Mouse (Mus musculus) MEL (cell line): ENCODE results near the gene Hist1h2bc.

Experiments used
- CTCF ChIP-seq, 3 experiments: IDR thresholded peaks in 2 of 3; conservative IDR thresholded peaks in 1 of 3; 2 replicates each; pipeline ENCODE4 v1.5.1; 2011 to 2012; ENCODE audit warnings: low read length in 3 of 3, low read depth in 2 of 3, mild to moderate bottlenecking in 2 of 3, improper control_type of control experiment in 1 of 3, inconsistent platforms in 1 of 3, mixed read lengths in 1 of 3, moderate library complexity in 1 of 3; ENCODE audit not compliant: control insufficient read depth in 1 of 3, insufficient read depth in 1 of 3, poor library complexity in 1 of 3, severe bottlenecking in 1 of 3
- EP300 ChIP-seq, 2 experiments: IDR thresholded peaks; 2 replicates each; pipeline ENCODE4 v1.6.1; 2011; ENCODE audit warnings: improper control_type of control experiment in 2 of 2, low read length in 2 of 2, low read depth in 1 of 2, mild to moderate bottlenecking in 1 of 2
- GABPA ChIP-seq: IDR thresholded peaks from 2 replicates; pipeline ENCODE4 v1.6.1; 2012; ENCODE audit warnings: low read depth, mild to moderate bottlenecking, inconsistent platforms, low read length, improper control_type of control experiment, moderate library complexity
- MYC ChIP-seq: IDR thresholded peaks from 2 replicates; pipeline ENCODE4 v1.6.1; 2011; ENCODE audit warnings: low read depth, mild to moderate bottlenecking, low read length, improper control_type of control experiment, moderate library complexity
- POLR2AphosphoS5 ChIP-seq: IDR thresholded peaks from 2 replicates; pipeline ENCODE4 v1.6.1; 2012; ENCODE audit warnings: low read depth, borderline replicate concordance, mild to moderate bottlenecking, inconsistent platforms, low read length, moderate library complexity, mixed read lengths
- SIN3A ChIP-seq: IDR thresholded peaks from 2 replicates; pipeline ENCODE4 v1.6.1; 2012; ENCODE audit warnings: low read length, improper control_type of control experiment, inconsistent platforms
- TCF12 ChIP-seq: IDR thresholded peaks from 2 replicates; pipeline ENCODE4 v1.6.1; 2014; ENCODE audit warnings: low read depth, mild to moderate bottlenecking, inconsistent platforms, low read length, improper control_type of control experiment, moderate library complexity
- UBTF ChIP-seq: IDR thresholded peaks from 2 replicates; pipeline ENCODE4 v1.6.1; 2012; ENCODE audit warnings: low read depth, mild to moderate bottlenecking, inconsistent platforms, low read length, improper control_type of control experiment, moderate library complexity, borderline replicate concordance; ENCODE audit not compliant: insufficient read depth

DNA sequence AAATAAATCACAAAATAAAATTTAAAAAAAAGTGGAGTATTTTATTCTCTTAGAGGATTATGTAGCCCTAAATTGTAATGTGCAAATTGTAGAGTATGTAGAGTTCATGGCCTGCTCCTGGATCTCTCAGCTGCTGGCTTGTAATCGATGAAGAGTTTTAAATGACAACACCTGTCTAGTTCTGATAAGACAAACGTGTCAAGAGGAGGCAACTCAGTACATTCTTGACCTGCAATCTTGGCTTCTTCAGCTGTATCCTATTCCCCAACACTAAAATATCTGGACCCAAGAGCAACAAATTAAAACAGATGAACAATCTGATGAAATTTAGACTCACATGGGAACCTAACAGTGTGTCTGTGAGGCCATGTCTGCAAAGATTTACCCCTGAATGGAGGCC lies 5.5 kb downstream of the Hist1h2bc start:
- no peak for TF ChIP-seq EP300 (IDR thresholded peaks at IDR 0.05; ENCODE audit: low read depth in 1 of 2, low read length in 2 of 2)
- no peak for TF ChIP-seq MYC
- TF ChIP-seq SIN3A = no peak
- TF ChIP-seq TCF12 = no peak
- no peak for TF ChIP-seq UBTF
- no peak for TF ChIP-seq POLR2AphosphoS5
- no peak for TF ChIP-seq CTCF (IDR thresholded peaks at IDR 0.05 in 2 of 3, conservative IDR thresholded peaks at IDR 0.05 in 1 of 3; ENCODE audit: control insufficient read depth in 1 of 3, insufficient read depth in 1 of 3, low read depth in 2 of 3, low read length in 3 of 3, poor library complexity in 1 of 3, severe bottlenecking in 1 of 3)
- TF ChIP-seq GABPA = no peak
